Mouse (Mus musculus) retina, postnatal 7 days (tissue): Measurements from ENCODE around the gene Cnksr2.

Experiments used
- DNase-seq: peaks from one replicate; pipeline ENCODE4 v3.0.0-alpha.2; 2012; ENCODE audit warnings: low read depth, low spot score

Cnksr2 gene

GRCm38 (mm10) chrX:158043057-158043843 lies at the start of gene Cnksr2:
Gene Cnksr2, minus strand, starts transcription at chrX:158043294.
- DNase-seq = peak; percentile 30

GRCm38 (mm10) chrX:158043844-158044140 lies 698 bp upstream of the Cnksr2 start:
- no peak for DNase-seq

GRCm38 (mm10) chrX:158042255-158043056 lies 638 bp downstream of the Cnksr2 start:
- DNase-seq = peak; percentile 17

- DNase-seq = peak; percentile 11
Measured at GRCm38 (mm10) chrX:158041703-158042102, 1.4 kb downstream of the Cnksr2 start.

GRCm38 (mm10) chrX:157951698-157952097 lies 91.4 kb downstream of the Cnksr2 start:
- DNase-seq = peak; percentile 3

- DNase-seq = no peak
Measured at GRCm38 (mm10) chrX:157949256-157949655, 93.8 kb downstream of the Cnksr2 start.

- DNase-seq = no peak
Measured at GRCm38 (mm10) chrX:157945121-157945520, 98.0 kb downstream of the Cnksr2 start.

GRCm38 (mm10) chrX:157936611-157937010 lies 106.5 kb downstream of the Cnksr2 start:
- DNase-seq = no peak

GRCm38 (mm10) chrX:157920093-157920492 lies 123.0 kb downstream of the Cnksr2 start:
- no peak for DNase-seq

GRCm38 (mm10) chrX:157829983-157830382 lies 213.1 kb downstream of the Cnksr2 start:
- DNase-seq = no peak

- DNase-seq = no peak
Measured at GRCm38 (mm10) chrX:157818921-157819260, 224.2 kb downstream of the Cnksr2 start.

GRCm38 (mm10) chrX:157818207-157818920 lies 224.7 kb downstream of the Cnksr2 start, which contains the start of gene Klhl34:
Gene Klhl34, plus strand, starts transcription at chrX:157818435.
- no peak for DNase-seq

- peak; percentile 8 for DNase-seq
Measured at GRCm38 (mm10) chrX:157817571-157818206, 225.4 kb downstream of the Cnksr2 start.

GRCm38 (mm10) chrX:157809721-157810120 lies 233.4 kb downstream of the Cnksr2 start:
- no peak for DNase-seq

GRCm38 (mm10) chrX:157801669-157802068 lies 241.4 kb downstream of the Cnksr2 start:
- no peak for DNase-seq
